Mouse (Mus musculus) megakaryocyte, embryonic 14.5 days (primary cell): ENCODE data around the gene Gm20831.
"Not testable (repeated sequence)": the region's sequence is repeated elsewhere in the genome, so short reads cannot be mapped to it uniquely, and the experiment has no call there.

Experiments used
- FLI1 ChIP-seq: IDR thresholded peaks from 2 replicates; pipeline ENCODE4 v1.6.1; 2012; ENCODE audit warnings: low read length, inconsistent platforms, mixed read lengths
- GATA1 ChIP-seq: IDR thresholded peaks from 3 replicates; pipeline ENCODE4 v1.6.1; 2012; ENCODE audit warnings: mixed read lengths, low read length, inconsistent platforms, borderline replicate concordance

- not testable (repeated sequence) for TF ChIP-seq FLI1, GATA1
Observed at GRCm38 (mm10) chrY:17874441-17874840, at the start of gene Gm20831, which contains the start of gene Gm20772.
